Mouse (Mus musculus): ENCODE results near the gene Fbxl17.
A peak's percentile ranks its signal among the peaks of the same experiment; 100 is the strongest.

Gene Fbxl17

DNA sequence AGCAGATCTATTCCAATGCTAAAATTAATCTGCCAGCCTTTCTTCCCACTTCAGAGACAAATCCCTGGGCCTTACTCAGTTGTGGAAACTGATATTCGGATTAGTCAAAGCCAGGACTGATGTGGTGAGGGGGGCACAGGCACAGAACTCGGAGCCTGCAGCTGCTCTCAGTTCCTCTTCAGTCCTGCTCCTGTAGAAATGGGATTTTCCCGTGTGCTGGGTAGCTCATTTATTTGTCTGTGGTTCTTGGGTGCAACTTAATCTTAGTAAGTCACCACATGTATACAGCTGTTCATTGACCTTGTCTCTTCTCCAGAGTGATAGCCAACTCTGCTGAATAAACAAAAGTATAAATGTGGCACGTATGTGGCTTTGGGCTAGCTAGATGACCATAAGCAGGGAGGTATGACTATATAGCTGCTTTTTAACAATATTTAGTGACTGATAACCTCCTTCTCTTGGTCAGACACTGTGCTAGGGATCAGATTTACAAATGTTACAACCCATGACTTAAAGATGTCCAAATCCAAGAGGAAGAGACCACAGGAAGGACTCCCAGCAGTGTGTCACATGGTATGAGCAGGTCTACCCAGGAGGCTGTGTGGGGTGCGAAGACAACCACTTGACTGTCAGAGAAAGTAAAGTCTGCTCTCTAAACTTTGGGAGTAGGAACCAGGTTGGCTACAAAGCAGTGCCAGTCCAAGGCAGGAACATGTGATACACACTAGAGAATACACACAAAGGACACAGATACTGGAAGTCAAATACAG is 331.6 kb downstream of the Fbxl17 start:
- no peak for DNase-seq (ENCODE audit: low spot score in 2 of 2)

DNA sequence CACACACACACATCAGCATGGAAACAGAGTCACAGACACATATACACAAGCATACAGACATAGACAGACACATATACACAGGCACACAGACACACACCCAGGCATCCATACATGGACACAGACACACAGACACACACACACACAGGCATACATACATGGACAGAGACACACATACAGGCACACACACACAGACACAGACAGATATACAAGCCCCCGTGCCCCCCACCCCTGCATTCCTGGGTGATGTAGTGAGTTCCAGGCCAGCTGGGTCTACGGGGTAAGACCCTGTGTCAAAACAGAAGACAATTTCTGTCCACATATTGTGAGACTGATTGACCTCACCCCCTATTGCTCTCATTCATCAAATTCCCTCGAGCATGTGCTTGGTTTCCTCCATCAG is 332.6 kb downstream of the Fbxl17 start:
- DNase-seq (ENCODE audit: low spot score in 2 of 2) = no peak

DNA sequence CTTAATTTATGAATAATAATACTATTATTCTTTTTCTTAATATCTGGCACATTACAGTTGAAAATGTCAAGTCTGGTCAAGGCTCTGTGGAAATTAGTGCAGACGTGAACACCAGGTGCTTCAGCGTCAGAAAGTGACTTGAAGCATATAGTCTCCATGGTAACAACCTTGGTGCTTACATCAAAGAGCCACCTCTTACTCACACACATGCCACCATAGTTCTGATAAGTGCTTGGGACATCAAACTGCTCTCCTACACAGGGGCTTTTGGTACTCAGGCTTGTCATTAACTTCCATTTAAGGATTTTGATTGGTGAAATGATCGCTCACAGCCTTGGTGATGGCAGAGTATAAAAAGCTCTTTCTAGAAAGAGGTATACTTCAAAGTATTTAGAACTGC is 333.1 kb downstream of the Fbxl17 start:
- no peak for DNase-seq (ENCODE audit: low spot score in 2 of 2)

DNA sequence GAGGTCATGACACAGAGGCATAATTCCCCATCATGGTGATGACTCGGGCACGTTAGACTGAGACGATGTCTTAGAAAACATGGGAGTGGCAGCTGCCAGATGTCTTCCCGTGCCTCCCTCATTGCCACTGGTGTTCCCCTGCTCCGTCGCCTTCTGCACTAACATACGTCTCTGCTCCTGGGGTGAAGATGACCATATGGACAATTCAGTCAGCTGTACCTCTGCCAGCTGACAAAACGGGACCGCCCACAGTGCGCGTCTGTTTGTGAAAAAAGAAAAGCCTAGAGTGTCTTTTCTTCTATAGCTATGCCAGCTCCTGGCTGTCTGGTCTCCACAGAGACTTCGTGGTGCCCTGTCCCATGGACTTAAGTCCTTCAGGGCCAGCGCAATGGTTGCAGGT is 334.0 kb downstream of the Fbxl17 start:
- DNase-seq (ENCODE audit: low spot score in 2 of 2) = peak in 1 of 2 experiments; percentile 63

DNA sequence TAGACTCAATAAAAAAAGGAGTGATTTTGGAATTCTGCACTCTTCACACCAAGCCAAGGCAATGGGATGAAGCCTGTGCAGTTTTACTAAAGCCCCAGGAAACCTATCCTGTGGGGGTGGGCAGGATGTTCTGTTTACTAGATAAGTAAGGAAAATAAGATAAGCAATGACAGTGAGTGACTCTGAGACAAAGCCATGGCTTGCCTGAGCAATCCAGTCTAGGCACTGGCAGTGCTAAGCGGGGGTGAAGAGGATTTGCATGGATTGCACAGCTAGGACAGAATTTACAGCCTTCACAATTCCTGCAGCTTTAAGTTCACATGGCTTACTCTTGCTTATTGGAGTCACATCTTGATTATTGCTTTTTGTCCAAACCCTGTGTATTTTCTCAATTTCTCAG is 335.5 kb downstream of the Fbxl17 start:
- DNase-seq (ENCODE audit: low spot score in 2 of 2) = no peak

DNA sequence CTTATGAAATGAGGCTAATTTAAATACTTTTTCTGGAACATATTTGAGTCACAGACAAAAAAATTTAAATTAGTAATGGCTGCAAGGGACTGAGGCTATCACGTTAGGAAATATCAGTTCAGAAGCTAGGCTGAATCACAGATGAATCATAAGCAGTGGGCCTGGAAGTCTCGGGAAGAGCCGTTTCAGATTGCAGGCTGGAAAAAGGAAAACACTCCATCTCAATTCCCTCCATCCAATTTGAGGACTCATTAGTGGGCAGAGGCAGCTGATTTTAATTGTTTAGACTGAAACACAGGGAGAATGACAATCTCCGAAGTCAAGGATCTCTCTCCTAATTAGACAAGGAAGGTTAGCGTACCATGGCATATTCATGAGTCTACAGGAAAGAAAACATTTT is 337.9 kb downstream of the Fbxl17 start:
- DNase-seq (ENCODE audit: low spot score in 2 of 2) = no peak

DNA sequence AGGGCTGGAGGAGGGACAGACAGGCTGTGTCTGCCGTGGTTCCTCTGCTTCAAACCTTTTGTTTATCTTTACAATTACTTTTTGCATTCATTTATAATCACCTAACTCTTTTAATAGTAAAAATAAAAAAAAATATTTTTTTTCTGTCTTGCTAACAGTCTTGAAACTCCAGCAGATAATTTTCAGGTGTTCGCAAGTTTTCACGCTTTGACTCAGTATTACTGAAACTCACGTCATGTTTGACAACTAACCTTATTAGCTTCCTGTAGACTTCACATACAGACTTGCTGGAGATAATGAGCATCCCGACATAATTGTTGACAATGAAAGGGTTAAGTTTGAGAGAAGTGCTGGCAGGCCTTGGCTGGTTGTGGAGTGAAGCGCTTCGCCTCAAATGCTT is 340.6 kb downstream of the Fbxl17 start:
- DNase-seq (ENCODE audit: low spot score in 2 of 2) = no peak

DNA sequence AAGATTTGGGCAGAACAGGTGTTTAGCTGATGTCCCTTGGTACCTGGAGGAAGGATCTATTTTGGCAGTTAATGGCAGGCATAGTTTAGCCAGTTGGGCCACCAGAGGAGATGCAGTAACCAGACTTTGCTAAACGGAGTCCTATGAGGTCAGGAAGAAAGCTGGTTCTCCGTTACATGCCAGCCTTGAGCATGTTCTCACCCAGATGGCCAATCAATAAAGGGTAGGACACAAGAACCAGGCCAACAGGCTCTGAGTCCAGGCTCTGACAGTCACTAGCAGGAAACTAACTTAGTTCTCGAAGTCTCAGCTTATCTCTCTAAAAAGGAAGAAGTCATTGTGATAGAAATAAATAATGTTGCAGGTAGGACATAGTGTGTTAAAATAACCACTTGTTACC is 341.4 kb downstream of the Fbxl17 start:
- DNase-seq (ENCODE audit: low spot score in 2 of 2) = no peak

DNA sequence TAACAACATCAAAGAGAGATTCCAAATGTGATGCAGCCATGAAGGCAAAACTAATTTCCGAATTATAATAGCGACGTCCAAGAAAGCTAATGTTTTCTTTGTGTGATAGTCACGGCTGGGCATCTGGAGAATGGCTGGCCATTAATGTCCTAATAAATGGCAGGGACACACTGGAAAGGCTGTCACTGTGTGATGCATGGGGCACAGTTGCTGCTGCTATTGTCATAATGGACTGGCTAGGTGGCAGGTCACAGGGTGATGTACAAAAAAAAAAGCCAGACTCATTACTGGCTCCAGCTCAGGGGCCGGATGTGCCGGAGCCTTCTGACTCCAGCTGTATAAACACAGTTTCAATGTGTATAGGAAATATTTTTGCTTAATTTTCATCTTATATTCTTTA is 341.9 kb downstream of the Fbxl17 start:
- no peak for DNase-seq (ENCODE audit: low spot score in 2 of 2)

DNA sequence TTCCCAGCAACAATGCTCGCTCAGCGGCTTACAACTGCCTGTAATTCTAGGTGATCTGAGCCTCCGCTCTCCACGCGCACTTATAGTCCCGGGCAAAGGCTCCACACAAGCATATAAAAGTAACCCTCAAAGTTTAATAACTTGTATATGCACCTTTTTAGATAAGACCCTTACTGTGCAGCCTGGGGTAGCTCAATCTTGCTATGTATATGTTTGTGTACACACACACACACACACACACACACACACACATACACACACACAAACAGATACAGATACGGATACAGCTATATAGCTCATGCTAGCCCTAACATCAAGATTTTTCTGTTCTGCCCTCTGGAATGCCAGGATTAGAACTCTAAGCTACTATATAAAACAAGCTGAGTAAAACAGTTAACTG is 342.8 kb downstream of the Fbxl17 start:
- DNase-seq (ENCODE audit: low spot score in 2 of 2) = no peak

DNA sequence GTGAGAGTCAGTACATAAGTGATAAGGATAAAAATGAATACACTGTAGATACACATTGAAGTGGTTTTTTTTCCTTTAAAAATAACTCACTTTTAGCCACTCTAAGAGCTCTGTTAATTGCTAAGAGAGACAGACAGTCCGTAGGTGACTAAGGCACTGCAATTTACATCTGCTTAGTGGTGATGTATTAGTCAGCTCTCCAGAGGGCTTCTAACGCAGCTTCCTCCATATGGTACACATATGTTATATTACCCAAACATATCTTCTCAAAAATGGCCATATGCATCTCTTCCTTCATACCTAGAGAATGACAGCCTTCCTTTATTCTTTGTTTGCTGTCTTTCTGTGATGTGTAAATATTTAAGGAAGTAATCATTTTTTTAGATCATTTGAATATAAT is 353.3 kb downstream of the Fbxl17 start:
- no peak for DNase-seq (ENCODE audit: low spot score in 2 of 2)

DNA sequence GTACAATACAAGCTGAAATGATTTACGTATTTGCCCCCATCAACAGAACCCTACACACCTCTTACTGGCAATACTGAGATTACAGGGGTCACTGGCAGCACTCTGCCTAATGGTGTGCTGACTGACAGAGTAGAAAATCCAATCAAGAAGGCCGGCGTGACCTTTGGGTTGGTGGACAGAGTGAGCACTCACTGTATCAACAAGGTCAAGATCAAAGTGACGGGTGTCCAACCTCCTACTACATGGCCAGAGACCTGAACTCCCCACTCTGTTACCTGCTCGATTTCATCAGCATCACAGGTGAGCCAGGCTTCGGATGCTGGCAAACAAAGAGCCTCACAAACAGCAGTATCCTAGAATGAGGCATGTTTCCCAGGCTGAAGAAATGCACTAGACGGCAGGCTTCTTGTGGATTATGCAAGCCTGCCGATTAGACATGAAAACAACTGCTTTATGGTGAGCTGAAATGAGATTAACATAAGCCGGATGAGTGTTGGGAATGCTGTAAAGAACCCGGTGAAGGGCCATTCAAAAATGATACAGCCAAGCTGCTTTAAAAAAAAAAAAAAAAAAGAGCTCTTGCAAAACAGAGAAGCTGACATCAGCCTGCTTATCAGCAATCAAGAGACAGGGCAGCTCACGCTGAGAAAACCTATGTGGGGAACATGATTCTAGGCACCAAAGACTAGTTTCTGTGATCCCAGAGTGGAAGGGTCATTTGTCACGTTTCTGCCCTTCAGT is 353.9 kb downstream of the Fbxl17 start:
- DNase-seq (ENCODE audit: low spot score in 2 of 2) = no peak

DNA sequence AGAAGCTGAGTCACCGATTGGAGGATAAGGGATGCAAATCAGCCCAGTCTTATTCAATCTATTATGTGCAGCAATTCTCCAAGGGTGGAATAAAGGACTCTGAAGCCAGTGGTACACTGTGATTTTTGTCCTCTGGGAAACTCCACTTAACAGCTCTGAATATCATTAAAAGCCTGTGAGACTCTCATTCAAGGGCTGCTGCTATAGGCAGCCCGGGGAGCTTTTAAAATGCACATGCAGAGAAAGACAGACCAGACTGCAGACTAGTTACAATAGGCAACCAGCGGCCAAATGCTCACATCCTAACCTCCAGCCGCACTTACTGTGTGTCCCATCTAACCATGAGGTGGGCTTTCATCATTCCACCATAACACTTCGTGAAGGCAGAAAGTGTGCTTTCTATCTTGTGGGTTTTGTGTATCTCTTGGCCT is 354.5 kb downstream of the Fbxl17 start:
- no peak for DNase-seq (ENCODE audit: low spot score in 2 of 2)

DNA sequence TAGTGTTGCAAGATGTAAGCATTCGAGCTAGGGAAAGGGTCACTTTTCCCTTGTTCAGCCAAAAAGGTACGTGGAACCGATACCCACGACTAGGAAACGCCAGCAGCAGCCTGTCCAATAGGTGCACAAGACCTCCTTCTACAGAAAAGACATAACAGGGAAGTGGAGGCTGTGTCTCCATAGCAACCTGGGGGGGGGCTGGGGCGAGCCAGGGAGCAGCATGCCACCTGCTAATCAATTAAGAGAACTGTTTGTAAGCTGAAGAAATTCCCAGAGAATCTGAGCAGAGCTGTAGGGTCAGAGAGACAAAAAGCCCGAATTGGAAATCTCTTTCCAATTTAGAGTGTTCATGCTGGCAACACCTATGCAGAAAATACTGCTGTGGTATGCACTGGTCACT is 356.0 kb downstream of the Fbxl17 start:
- DNase-seq (ENCODE audit: low spot score in 2 of 2) = no peak

DNA sequence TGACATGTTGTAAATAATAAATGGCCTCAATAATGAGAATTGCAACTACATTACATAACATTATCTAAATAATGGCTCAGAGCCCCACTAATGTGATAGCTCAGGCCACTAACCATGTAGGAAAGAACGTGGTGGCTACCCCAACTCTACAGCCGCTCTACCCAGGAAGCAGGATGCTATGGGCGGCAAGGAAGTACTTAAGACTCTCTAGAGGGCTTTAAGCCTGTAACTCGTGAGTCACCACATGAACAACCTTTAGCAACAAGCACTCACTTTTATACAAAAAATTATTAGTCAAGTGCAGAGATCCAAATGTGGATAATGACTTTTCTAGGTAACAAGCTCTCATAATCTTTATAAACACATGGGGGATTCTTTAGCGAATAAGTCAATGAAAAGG is 365.0 kb downstream of the Fbxl17 start:
- no peak for DNase-seq (ENCODE audit: low spot score in 2 of 2)

DNA sequence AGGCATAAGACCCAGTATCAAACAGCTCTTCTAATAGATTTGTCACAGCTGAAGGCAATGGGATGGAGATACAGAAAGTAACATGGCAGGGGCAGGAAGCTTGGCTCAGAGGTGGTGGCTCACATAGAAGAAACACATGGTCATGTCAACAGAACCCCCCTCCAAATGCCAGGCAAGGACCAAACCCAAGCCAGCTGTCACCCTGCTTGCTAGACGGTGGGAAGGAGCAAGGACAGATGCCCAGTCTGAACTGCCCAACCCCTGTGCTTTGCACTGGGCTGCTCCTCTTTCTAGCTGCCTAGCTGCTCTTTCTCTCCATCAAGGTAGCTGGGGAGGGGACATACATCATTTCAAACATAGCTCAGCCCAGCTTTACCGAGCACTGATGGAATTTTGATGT is 377.4 kb downstream of the Fbxl17 start:
- DNase-seq (ENCODE audit: low spot score in 2 of 2) = no peak

DNA sequence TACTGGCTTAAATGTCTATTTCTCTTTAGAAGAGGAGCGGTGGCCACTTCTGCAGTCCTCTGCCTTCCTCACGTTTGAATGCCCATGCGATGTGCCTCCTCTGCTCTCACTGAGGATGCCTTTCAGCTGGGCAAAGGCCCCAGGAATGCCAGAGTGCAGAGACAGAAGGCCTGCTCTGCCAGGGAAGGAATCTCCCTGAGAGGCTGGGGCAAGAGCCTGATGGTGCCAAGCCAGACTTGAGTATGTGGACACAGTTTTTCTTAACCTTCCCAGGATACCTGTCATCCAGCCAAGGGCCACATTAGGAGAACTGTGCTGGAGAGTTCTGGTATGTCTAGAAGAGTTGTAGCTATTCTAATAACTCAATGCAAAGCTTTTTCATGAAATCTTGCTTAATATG is 380.1 kb downstream of the Fbxl17 start:
- DNase-seq (ENCODE audit: low spot score in 2 of 2) = no peak

DNA sequence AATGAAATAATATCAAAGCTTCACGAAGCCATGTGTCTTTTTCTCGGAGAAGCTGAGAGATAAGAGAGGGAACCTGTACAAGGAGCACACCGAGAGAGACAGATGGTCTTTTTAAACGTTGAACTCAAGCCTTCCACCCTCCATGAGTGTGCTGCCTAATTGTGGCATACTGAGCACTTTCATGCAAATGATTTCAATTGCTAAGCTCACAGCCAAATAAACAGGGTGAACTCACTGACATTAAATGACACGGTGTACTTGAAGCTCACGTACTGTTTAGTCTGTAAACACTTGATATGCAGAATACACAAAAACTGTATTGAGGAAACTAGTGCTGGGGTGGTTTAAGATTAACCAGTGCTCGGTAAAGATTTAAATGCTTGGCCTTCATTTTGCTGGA is 380.7 kb downstream of the Fbxl17 start:
- no peak for DNase-seq (ENCODE audit: low spot score in 2 of 2)

DNA sequence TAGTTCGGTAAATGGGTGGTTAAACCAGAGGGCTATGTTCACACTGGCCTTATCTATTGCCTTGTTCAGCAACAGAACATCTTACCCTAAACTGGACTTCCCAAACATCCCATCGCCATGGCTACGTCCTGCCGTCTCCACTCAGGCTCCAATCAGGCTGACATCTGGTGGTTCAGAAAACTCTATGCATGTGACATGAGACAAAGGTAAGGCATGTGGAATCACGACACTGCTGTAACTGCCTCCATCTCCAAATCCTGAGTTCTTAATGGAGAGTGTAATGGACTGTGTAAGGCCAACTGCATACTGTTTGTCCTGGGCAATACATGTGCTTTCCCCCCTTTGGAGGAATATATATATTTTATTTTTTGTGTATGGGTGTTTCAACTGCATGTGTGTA is 382.7 kb downstream of the Fbxl17 start:
- DNase-seq (ENCODE audit: low spot score in 2 of 2) = no peak

DNA sequence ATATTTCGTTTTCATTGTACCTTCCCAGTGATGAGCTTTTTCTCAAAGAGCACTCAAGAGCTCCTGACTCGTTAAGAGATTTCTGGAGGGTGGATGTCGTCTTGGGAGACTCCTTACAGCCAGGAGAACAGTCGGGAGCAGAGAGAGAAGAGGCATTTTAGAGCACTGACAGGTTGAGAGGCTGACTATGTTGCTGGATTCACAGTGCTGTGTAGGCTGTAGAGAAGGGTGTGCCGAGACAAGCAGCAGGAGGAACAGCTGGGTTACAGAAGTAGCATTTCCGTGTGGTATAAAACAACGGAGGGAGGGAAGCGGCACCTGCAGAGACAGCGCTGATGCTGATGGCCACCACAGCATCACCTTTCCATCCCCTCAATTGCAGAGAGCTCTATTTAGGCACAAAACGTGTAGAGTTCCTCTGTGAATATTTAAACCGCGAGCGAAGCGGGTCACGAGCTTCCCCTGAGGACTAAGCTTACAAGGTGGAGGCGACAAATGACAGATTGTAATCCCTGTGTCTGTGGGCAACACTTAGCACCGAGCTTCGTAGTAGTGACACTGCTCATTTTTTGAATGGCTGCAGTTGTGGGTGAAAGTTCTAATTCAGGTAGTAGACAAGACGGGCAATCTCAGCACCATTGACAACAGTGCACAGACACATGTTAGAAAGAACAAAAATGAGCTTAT is 385.3 kb downstream of the Fbxl17 start:
- no peak for DNase-seq (ENCODE audit: low spot score in 2 of 2)

DNA sequence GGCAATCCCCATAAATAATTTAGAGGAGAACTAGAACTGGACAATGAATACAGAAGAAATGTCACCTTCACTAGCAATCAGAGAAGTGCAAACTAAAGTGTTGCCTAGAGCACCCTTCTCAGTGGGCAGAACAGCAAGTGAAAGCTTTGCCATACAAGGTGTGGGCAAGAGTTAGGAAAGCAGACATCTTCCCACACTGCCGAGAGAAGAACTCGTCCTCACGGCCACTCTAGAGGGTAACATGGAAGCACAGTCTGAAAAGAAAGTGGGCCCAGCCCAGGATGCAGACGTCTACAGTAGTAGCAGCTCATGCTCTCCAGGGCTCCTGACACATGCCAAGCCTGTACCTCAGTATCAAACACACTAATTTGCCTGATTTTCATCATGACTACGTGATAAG is 387.0 kb downstream of the Fbxl17 start:
- DNase-seq (ENCODE audit: low spot score in 2 of 2) = no peak

DNA sequence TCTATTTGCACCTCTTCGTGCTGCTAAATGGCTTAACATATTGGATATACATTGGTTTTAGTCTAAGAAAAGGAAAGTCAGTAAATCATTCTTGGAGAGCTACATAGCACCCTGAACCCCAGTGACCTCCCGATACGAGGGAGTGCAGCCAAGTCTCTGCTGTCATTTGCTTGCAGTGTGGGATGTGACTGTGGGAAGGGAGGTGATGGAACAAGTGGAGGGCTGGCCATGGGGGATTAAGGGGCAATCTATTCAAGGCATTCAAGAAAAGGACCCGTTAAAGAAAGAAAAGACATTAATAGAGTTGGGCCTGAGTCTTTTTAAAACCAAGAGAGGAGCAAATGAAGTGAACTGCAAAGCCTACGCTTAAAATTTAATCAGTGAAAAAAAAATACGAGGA is 388.8 kb downstream of the Fbxl17 start:
- DNase-seq (ENCODE audit: low spot score in 2 of 2) = no peak

DNA sequence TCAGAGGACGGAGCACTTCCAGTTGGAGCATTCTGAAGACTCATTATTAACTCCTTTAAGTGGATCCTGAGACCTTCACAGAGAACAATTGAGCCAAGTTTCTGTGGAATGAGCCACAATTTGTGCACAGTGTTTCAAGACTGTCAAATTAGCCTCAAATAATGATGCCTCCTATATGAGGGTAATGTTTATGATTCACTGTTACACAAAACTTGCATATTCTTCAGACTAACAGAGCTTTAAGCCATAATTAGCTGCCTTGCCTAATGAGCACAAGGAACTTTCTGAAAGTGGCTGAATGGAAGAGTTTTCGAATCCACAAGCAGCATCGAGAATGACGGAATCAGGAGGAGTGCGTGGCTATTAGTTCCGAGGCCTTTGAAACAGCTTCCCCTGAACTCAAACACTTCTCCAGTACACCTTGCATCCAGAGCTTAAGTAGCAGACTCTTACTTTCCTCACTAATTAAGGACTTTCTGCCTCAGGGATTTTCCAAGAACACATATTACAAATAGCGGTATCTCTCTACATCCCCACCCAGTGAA is 389.5 kb downstream of the Fbxl17 start:
- DNase-seq (ENCODE audit: low spot score in 2 of 2) = no peak
